Mouse (Mus musculus): ENCODE measurements at regions not wholly inside any gene's neighbourhood (a gene's known extent, or its start where the extent isn't known, plus 50 kb on each side); places are given as distances from the start of the nearest gene placed in this dataset.
"Not testable (repeated sequence)": the region's sequence is repeated elsewhere in the genome, so short reads cannot be mapped to it uniquely, and the experiment has no call there.

DNA sequence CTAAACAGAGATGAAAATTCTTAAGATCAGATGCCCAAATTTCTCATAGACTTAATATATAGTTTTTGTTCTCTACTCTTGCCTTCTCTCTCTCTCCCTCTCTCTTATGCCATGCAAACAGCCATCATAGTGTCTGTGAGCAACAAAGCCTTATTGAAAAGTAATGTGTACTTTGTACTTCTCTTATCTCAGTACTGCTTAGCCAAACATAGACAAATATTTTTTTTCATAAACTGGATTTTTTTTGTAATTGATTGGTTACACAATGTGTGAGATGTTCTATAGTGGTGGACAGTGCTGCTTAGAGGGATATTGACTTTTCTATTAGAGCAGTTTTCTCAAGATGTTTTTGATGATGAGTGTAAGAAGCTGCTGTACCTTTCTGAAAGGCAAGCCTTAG, 90.1 kb upstream of the Vrk2 start:
- no peak for DNase-seq

DNA sequence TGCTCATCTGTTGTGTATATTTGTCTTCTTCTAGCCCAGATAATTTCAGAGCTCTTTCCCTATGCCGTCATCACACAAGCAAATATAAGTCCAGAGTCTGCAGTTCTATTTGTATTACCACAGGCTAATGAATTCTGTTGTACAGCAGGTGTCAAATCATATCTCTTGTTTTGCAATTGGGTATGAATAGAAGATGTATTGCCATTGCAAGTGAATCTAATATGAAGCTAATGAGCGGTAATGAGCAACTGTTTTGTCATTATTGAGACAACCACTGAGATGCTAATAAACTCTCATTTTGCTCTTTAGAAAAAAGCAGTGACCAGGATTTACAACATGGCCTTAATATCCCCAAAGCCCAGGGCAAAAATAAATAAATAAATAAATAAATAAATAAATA, 73.5 kb upstream of the Vrk2 start:
- DNase-seq: no peak

DNA sequence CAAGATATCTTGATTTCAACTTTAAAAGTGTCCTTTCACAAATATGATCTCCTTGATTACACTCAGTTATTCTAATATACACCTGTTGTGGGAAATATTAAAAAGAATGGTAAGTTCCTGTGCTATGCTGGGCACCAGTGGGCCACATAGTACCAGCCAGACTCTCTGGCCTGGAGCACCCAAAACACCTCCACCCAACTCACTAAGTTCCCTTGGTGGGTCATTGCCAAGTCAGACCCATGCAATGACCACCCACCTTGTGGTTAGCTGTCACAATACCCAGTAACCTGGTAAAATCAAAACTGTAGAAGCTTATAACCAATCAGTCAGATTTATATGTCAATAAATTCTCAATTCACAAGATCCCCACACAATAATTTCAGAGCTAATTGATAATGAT, 67.1 kb upstream of the Vrk2 start:
- DNase-seq: no peak

DNA sequence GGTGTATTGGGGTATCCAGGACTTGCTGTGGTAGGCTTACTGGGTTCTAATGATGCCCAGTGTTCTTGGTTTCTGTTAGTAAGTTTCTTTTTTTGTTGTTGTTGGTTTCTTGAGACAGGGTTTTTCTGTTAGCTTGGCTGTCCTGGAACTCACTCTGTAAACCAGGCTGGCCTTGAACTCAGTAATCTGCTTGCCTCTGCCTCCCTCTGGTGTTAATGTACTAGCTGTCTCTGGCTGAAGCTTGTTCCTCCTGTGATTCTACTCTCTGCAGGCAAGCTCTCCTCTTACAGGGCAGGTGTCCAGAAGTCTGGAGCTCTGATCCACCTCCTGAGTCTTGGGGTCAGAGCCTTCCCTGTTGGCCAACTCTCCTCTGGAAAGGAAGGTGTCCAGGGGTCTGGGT, 55.4 kb upstream of the Vrk2 start:
- DNase-seq: not testable (repeated sequence)

Measured in cerebellum, adult 18-20 months (tissue).